Mouse (Mus musculus): ENCODE data around the gene Zg16. TPM values are rescaled to one million over a fixed set of nuclear protein-coding genes. Genes with fewer than 3 reads are reported as not detected.
"Not testable (repeated sequence)": the region's sequence is repeated elsewhere in the genome, so short reads cannot be mapped to it uniquely, and the experiment has no call there.

The Zg16 gene
- polyA plus RNA-seq (2012; fragmentation: generic; extraction: Trizol), result not detected

DNA sequence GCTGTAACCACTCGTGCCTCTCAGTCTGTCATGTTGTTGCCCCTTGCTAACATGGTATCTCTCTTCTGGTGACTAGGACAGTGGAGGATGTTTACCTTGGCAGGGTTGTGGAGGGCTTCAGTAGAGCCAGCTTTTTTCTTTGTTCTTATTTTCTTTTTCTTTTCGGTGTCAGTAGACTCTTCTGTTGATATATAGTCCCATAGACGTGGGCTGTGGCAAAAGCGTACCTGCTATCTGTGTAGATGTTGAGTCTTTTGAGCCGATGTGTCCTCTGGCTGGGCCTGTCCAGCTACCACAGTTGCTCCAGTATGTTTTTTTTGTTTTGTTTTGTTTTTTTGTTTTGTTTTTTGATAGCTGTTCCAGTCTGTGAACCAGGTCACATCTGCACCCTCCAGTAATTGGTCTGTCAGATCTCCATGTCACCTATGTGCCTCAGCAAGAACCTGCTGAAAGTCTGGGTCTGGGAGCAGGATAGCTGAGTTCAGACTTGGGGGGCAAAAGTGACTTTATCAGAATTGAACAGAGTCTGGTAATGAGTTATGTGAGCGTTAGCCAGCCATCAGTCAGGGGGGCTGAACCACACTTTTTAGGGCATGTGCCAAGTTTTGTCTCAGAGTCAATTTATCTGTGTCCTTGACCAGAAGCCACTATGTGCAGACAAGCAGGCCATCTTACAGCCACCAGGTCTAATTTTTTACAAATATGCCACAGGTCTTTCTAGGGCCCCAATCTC is at the start of gene Zg16:
Gene Zg16 (minus strand): TSS at position 51 of the 733 bp plus-strand sequence.
- not testable (repeated sequence) for H3K4me2 ChIP-seq (ENCODE audit: low read depth); H3K4me3 ChIP-seq; H3K36me3 ChIP-seq (ENCODE audit: control insufficient read depth, insufficient read depth); H3K27me3 ChIP-seq (ENCODE audit: control insufficient read depth, insufficient read depth, insufficient read length); H3ac ChIP-seq (ENCODE audit: control insufficient read depth, insufficient read length)
- peaks cover 11% of the 10 kb centered on the region for H3K79me2 ChIP-seq (ENCODE audit: control insufficient read depth, insufficient read depth)

DNA sequence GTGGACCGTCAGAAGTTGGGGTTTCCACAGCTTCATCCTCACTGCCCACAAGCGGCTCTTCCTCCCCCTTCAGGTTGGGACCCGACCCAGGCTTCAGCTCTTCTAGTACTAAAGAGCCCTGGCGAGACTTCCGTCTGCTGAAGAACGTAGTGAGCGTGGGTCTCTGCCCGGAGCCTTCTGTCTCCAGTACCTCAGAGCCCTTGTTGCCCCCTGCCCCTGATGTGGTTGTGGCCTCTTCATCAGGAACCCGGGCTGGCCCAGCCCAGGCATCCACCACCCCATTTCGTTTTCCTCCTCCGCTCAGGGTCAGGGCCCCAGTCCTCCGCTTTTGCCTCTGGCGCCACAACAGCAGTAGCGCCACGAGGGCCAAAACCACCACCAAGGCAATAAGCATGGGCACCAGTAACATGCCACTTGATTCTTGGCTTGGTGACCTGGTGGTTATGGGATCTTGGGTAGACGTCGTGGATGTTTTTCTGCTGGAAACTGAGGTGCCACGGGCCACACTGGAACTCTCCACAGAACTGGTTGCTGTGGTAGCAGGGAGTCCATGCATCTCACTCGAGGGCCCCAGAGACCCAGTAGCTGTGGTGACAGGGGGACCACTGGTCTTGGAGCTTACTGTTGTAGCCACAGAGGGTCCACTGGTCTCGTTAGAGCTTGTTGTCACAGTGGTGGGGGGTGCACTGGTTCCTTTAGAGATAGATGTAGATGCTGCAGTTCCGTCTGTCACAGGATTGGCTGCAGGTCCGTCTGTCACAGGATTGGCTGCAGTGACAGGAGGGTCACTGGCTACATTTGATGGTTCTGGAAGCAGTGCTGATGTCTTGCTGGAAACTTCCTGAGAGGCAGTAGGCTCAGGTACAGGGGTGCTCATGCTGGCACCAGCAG is 49.3 kb upstream of the Zg16 start:
- no peak for TF ChIP-seq POLR2AphosphoS2 (IDR thresholded peaks at IDR 0.05; ENCODE audit: insufficient read length, low read depth)
- TF ChIP-seq MAX (IDR thresholded peaks at IDR 0.05; ENCODE audit: low read depth), result no peak
- TF ChIP-seq MYOG (IDR thresholded peaks at IDR 0.05; ENCODE audit: control insufficient read depth in 1 of 3, insufficient read depth in 1 of 3, insufficient read length in 2 of 3, low read depth in 2 of 3), result no peak
- TF ChIP-seq REST (IDR thresholded peaks at IDR 0.05; ENCODE audit: insufficient read depth, insufficient read length), result no peak
- TF ChIP-seq E2F4 (IDR thresholded peaks at IDR 0.05; ENCODE audit: insufficient read depth), result no peak
- no peak for TF ChIP-seq MYOD1 (IDR thresholded peaks at IDR 0.05; ENCODE audit: control insufficient read depth in 1 of 3, insufficient read length in 2 of 3, low read depth in 2 of 3)
- TF ChIP-seq POLR2A (IDR thresholded peaks at IDR 0.05; ENCODE audit: insufficient read length, low read depth), result no peak
- no peak for TF ChIP-seq SRF (IDR thresholded peaks at IDR 0.05; ENCODE audit: control insufficient read depth, insufficient read length, low read depth)
- Histone ChIP-seq H3ac (ENCODE audit: control insufficient read depth, insufficient read length) (no peak overlapping the region), H3K79me2 (ENCODE audit: control insufficient read depth, insufficient read depth) (no peaks in the 10 kb centered on the region), H3K4me2 (ENCODE audit: low read depth) (peak overlapping the region; percentile 67), H3K27me3 (ENCODE audit: control insufficient read depth, insufficient read depth, insufficient read length) (no peaks in the 10 kb centered on the region), H3K36me3 (ENCODE audit: control insufficient read depth, insufficient read depth) (no peaks in the 10 kb centered on the region), H3K4me3 (peak overlapping the region; percentile 18)

DNA sequence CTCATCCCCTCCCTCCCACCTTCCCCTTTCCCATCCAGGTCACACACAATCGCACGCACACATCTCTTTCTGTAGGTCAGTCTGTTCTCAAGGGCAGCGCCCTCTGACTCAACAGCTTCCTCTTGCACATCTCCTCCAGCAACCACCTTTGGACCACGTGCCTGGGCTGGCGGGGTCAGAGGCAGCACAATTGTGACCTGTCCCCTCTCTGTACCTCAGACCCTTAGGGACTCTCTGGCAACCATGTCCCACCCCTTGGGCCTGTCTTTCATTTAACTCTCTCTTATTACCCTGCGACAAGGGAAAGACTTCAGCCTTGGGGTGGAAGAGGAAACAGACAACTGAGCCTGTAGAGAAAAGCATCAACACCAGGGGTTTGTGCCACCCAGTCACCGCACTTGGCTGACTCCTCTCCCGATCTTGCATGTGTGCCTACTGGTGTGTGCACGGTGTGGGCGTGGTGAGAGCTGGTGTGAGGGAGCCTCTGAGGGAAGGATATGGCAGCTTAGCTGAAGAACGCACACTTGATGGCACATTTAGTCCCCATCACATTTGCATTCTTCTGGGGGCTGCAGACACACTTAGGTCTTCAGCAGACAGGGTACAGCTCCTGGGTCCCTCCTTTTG is 47.8 kb upstream of the Zg16 start:
- Histone ChIP-seq H3K4me3 (no peak overlapping the region), H3K36me3 (ENCODE audit: control insufficient read depth, insufficient read depth) (no peaks in the 10 kb centered on the region), H3K79me2 (ENCODE audit: control insufficient read depth, insufficient read depth) (no peaks in the 10 kb centered on the region), H3K4me2 (ENCODE audit: low read depth) (no peak overlapping the region), H3ac (ENCODE audit: control insufficient read depth, insufficient read length) (no peak overlapping the region), H3K27me3 (ENCODE audit: control insufficient read depth, insufficient read depth, insufficient read length) (no peaks in the 10 kb centered on the region)
- TF ChIP-seq MAX (IDR thresholded peaks at IDR 0.05; ENCODE audit: low read depth), result no peak
- TF ChIP-seq SRF (IDR thresholded peaks at IDR 0.05; ENCODE audit: control insufficient read depth, insufficient read length, low read depth), result no peak
- TF ChIP-seq USF1 (IDR thresholded peaks at IDR 0.05; ENCODE audit: low read depth), result no peak

DNA sequence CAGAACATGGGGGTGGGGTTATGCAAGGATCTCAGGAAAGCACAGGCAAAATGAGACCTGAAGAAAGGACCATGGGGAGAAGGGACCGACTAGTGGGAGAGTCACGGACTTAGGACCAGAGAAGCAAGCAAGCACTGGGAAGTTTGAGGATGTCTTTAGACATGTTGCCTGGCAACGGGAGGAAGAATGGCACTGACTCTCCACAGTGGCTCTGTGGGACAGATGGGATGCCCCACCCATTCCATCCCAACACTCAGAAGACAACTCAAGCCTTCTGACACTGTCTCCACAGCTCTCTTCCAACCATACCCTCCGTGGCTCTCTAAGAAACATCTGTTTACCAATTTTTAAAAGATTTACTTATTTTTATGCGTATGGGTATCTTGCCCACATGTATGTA is 46.0 kb upstream of the Zg16 start:
- Histone ChIP-seq H3K79me2 (ENCODE audit: control insufficient read depth, insufficient read depth) (no peaks in the 10 kb centered on the region), H3K4me2 (ENCODE audit: low read depth) (no peak overlapping the region), H3K27me3 (ENCODE audit: control insufficient read depth, insufficient read depth, insufficient read length) (no peaks in the 10 kb centered on the region), H3ac (ENCODE audit: control insufficient read depth, insufficient read length) (no peak overlapping the region), H3K36me3 (ENCODE audit: control insufficient read depth, insufficient read depth) (no peaks in the 10 kb centered on the region), H3K4me3 (no peak overlapping the region)
- no peak for TF ChIP-seq POLR2A (IDR thresholded peaks at IDR 0.05; ENCODE audit: insufficient read length, low read depth)
- no peak for TF ChIP-seq MYOG (IDR thresholded peaks at IDR 0.05; ENCODE audit: control insufficient read depth in 1 of 3, insufficient read depth in 1 of 3, insufficient read length in 2 of 3, low read depth in 2 of 3)
- no peak for TF ChIP-seq MAX (IDR thresholded peaks at IDR 0.05; ENCODE audit: low read depth)
- no peak for TF ChIP-seq MYOD1 (IDR thresholded peaks at IDR 0.05; ENCODE audit: control insufficient read depth in 1 of 3, insufficient read length in 2 of 3, low read depth in 2 of 3)
- TF ChIP-seq TCF3 (IDR thresholded peaks at IDR 0.05; ENCODE audit: insufficient read length, low read depth), result no peak
- TF ChIP-seq POLR2AphosphoS2 (IDR thresholded peaks at IDR 0.05; ENCODE audit: insufficient read length, low read depth), result no peak
- TF ChIP-seq CEBPB (IDR thresholded peaks at IDR 0.05; ENCODE audit: insufficient read depth, poor library complexity, severe bottlenecking), result no peak
- TF ChIP-seq TCF12 (IDR thresholded peaks at IDR 0.05; ENCODE audit: insufficient read depth, poor library complexity, severe bottlenecking), result no peak
- TF ChIP-seq REST (IDR thresholded peaks at IDR 0.05; ENCODE audit: insufficient read depth, insufficient read length), result no peak
- no peak for TF ChIP-seq E2F4 (IDR thresholded peaks at IDR 0.05; ENCODE audit: insufficient read depth)
- TF ChIP-seq SRF (IDR thresholded peaks at IDR 0.05; ENCODE audit: control insufficient read depth, insufficient read length, low read depth), result no peak
- TF ChIP-seq USF1 (IDR thresholded peaks at IDR 0.05; ENCODE audit: low read depth), result no peak

DNA sequence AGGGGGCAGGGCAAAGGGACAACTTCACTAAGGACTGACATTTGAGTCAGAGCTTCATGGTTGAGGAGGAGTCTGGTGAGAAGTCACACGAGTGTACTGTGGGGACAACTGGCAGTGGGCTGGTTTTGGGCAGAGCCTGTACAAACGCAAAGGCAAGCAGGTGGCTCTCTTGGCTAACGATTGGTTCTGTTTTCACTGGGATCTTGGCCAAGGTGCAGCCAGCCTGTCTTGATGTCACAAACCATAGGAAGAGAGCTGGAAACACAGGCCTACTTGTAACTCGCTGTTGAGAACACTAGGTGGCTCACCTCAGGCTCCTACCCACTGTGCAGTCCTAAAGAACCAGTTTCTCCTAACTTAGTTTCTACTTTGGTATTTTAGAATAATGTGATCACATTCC is 42.5 kb upstream of the Zg16 start:
- Histone ChIP-seq H3K79me2 (ENCODE audit: control insufficient read depth, insufficient read depth) (no peaks in the 10 kb centered on the region), H3ac (ENCODE audit: control insufficient read depth, insufficient read length) (no peak overlapping the region), H3K4me3 (no peak overlapping the region), H3K36me3 (ENCODE audit: control insufficient read depth, insufficient read depth) (no peaks in the 10 kb centered on the region), H3K4me2 (ENCODE audit: low read depth) (no peak overlapping the region), H3K27me3 (ENCODE audit: control insufficient read depth, insufficient read depth, insufficient read length) (no peaks in the 10 kb centered on the region)
- TF ChIP-seq TCF3 (IDR thresholded peaks at IDR 0.05; ENCODE audit: insufficient read length, low read depth) (no peak), MYOG (IDR thresholded peaks at IDR 0.05; ENCODE audit: control insufficient read depth in 1 of 3, insufficient read depth in 1 of 3, insufficient read length in 2 of 3, low read depth in 2 of 3) (peak in 1 of 3 experiments; percentile 73), MYOD1 (IDR thresholded peaks at IDR 0.05; ENCODE audit: control insufficient read depth in 1 of 3, insufficient read length in 2 of 3, low read depth in 2 of 3) (peak in 2 of 3 experiments; percentile 32 to 56)
